Mouse (Mus musculus): Measurements from ENCODE around the gene Aff3. TPM values are rescaled to one million over a fixed set of nuclear protein-coding genes. Genes with fewer than 3 reads are reported as not detected.

Aff3 gene
- polyA plus RNA-seq, 1 experiment = 5.0 TPM

- DNase-seq (ENCODE audit: low read depth) = no peak
Observed at GRCm38 (mm10) chr1:38286551-38286950, 378.2 kb downstream of the Aff3 start.

DNA sequence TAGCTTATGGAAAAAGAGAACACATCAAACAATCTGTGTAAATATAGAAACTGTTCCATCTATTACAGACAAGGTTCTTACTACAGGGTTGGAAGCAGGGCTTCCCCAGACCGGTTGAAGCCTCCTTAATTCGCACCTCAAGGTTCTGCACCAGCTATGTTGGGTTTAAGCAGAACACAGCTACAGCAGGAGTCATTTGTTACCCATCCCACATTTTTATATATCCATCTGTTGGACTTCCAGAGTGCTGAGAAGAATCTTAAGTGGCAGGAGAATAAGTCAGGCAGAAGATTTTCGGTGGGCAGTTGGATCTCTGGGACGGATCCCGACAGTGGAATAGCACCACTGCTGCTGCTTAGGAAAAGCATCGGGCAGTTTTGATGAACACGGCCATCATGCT lies 384.2 kb downstream of the Aff3 start:
- DNase-seq (ENCODE audit: low read depth) = no peak

DNA sequence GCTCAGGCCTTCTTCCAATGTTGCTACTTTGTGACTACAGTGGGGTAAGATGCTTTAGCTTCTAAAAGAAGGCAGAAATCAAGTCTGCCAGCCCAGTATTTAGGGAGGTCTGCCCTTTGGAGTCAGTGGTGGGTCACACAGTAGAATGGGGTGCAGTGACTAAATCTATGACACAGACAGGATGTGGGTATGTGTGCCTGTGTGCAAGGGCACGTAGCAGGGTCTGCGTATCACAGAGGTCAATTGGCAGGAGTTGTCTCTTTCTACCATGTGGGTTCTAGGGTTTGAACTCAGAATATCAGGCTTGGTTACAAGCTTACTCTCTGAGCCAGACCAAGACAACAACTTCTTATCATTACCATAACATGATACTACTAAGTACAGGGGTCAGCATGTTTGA lies 393.4 kb downstream of the Aff3 start:
- no peak for DNase-seq (ENCODE audit: low read depth)

DNA sequence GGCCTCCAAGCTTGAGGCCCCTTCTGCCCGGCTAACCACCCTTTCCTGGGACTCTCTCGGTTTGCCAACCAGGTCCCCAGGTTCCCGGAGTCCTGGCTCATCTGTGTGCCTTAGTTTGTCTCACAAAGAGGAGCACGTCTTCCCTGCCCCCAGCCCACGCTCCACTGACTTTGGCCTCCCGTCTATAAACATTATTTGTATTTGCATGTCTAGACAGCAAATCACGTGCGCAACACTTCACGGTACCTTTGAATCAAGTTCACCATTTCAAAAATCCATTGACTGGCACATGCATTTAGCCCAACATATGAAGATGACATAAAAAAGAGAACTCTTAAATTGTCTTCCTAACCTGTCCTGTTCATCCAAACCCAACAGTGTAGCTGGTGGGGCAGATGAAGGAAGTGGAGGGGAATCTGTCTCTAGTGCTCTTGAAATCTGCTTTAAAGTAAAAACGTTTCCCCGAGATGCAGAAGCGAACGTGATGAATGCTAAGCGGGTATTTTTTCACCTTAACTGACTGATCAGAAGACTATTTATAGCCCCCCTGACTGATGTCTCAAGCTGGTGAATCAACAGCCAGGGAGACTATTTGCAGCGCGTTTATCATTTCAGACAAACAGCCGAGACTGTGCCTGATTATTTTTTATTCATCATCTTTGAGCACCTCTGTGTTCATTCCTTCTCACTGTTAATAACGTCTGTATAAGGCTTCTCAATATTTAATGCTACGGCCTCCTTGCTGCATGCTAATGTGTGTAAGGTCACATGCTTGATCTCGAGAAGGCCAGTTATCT lies 396.3 kb downstream of the Aff3 start:
- DNase-seq (ENCODE audit: low read depth) = no peak

- DNase-seq (ENCODE audit: low read depth) = no peak
Observed at GRCm38 (mm10) chr1:38263251-38263650, 401.5 kb downstream of the Aff3 start.

DNA sequence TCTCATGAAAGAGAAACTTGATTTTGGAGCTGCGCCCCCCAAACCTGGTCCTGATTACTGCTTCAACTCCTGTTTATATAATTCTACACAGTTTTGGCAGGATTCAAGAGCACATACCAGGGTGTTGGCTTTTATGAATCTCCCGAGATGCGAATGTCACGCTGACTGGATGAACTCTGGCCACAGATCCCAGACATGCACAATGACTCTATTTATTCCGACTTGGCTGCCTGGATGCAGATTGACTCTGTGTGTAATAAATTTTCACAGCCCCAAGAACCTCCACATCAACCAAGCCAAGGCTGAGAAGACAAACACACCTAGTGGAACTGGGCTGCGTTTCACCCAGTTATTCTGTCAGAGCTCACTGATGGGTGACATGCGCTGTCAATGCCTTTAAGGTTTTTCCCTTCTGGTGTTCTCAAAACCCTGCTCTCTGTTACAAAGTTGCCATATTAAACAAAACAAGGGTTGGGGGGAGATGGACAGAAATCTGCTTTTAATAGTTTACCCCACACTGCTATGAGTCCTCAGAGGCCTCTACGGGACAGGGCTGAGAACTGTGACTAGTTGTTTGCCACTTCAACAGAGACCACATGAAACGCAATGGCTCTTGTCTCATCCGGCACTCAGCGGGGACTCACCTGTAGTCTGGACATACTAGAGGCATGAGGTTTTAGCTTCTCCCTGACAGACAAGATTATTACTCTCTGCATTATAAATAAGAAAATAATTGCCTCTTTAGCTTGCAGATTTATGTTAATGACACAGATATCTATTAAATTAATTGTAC lies 402.2 kb downstream of the Aff3 start:
- no peak for DNase-seq (ENCODE audit: low read depth)

GRCm38 (mm10) chr1:38261076-38261475 lies 403.7 kb downstream of the Aff3 start:
- no peak for DNase-seq (ENCODE audit: low read depth)

DNA sequence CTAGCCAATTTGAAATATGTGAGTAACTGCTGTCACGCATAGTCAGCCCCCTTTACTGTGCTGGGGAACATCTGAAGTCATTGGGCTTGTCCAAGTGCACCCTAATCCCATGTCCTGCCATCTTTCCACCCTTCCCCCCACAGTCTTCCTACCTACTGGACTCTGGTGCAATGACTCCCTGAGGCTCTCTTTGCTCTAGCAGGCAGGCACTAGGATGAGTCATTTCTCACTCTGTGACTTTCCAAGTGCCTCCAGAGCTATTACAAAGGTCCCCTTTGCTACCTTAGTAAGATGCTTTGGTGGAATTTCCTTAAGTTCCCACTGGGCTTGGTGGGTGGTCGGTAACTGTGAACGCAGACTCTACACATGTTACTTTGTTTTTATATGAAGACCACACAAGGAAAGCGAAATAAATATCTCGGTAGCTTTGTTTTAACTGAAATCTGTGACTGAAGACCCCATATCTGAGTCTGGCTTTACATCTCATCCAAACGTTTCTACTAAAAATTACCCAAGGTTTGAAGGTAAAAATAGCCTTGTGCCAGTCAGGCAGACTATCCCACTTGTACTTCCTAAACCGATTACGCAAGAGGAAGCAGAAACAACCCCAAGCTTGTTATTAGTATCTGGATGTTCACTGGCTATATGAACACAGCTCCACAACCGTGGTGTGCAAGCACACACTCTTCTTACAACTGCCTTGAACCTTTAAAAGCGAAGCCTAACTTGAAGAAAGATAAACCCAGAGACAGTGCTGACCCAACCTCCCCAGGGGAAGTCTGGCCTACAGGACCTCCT lies 405.0 kb downstream of the Aff3 start:
- no peak for DNase-seq (ENCODE audit: low read depth)

DNA sequence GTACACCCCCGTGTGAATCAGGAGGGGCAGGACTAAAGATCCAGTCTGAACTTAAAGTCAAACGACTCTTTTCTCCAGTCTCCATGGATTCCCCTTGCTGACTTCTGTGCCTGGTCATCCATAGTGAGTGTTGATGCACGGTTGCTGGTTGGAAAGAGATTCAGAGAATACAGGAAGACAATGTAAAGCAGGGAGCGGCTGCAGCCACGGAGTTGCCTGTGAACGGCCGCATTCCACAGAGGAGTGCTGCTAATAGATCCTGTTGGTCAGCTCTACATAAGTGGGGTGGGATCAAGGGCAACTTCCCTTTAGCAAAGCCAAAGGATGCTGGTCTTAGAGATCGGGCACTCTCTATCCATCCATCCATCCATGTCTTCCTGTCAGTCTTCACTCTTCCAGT lies 410.3 kb downstream of the Aff3 start:
- DNase-seq (ENCODE audit: low read depth) = no peak

- no peak for DNase-seq (ENCODE audit: low read depth)
Observed at GRCm38 (mm10) chr1:38252766-38253079, 412.0 kb downstream of the Aff3 start.

GRCm38 (mm10) chr1:38252031-38252765 lies 412.6 kb downstream of the Aff3 start:
- no peak for DNase-seq (ENCODE audit: low read depth)

- no peak for DNase-seq (ENCODE audit: low read depth)
Observed at GRCm38 (mm10) chr1:38251448-38251847, 413.3 kb downstream of the Aff3 start.

DNA sequence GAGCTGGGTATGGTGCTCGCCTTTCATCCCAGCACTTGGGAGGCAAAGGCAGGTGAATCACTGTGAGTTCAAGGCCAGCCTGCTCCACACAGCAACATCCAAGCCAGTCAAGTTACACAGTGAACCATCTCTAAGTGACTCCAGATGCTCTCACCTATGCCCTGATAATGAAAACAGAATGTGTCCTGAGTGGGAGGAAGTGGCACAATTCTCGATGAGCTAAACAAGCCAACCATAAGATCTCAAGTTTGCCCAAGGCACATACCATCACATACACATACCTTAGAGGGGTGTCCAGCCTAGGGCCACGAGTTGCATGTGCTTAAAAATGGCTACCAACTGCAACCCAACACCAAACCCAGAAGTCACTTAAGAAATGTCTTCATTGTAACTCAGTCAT lies 414.5 kb downstream of the Aff3 start:
- DNase-seq (ENCODE audit: low read depth) = no peak

GRCm38 (mm10) chr1:38249561-38249960 lies 415.2 kb downstream of the Aff3 start:
- no peak for DNase-seq (ENCODE audit: low read depth)

DNA sequence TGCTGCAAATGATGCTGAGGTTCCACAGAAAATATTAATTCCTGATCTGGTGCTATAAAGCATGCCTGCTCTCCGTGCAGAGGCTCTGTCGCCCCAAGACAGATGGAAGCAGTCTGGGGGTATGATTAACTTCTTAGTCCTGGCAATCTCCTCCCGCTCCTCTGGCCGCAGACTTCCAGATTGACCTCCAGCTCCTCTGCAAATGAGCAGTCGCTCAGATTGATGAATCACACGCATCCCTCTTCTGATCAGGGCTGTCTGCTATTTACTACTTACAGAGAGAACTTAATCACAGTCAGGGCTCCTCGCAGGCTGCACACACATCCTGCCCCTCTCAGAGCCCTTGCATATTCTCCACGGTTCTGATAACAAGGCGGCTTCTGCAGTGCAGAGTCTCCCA lies 416.7 kb downstream of the Aff3 start:
- no peak for DNase-seq (ENCODE audit: low read depth)

- no peak for DNase-seq (ENCODE audit: low read depth)
Observed at GRCm38 (mm10) chr1:38242559-38242958, 422.2 kb downstream of the Aff3 start.

GRCm38 (mm10) chr1:38241801-38242200 lies 423.0 kb downstream of the Aff3 start:
- no peak for DNase-seq (ENCODE audit: low read depth)

DNA sequence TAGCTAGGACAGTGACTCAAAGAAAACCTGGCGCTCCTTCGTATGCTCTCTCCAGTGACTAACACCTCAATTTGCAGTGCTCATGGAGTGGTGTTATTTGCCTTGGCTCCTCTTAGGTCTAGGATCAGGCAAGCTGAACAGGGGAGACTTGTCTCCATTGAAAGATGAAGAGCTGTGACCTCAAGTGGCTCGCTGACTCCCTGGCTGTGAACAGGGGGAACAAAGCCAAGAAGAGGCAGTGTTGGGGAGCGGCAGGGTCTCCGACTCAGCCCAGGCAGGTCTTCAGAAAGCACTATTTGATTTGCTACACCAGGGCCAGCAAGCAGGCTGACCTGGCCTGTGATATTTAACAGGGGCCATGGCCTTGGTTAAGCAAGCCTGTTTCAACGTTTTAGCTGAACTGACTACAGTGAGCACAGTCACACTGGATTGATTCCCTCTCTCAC lies 423.5 kb downstream of the Aff3 start:
- no peak for DNase-seq (ENCODE audit: low read depth)

DNA sequence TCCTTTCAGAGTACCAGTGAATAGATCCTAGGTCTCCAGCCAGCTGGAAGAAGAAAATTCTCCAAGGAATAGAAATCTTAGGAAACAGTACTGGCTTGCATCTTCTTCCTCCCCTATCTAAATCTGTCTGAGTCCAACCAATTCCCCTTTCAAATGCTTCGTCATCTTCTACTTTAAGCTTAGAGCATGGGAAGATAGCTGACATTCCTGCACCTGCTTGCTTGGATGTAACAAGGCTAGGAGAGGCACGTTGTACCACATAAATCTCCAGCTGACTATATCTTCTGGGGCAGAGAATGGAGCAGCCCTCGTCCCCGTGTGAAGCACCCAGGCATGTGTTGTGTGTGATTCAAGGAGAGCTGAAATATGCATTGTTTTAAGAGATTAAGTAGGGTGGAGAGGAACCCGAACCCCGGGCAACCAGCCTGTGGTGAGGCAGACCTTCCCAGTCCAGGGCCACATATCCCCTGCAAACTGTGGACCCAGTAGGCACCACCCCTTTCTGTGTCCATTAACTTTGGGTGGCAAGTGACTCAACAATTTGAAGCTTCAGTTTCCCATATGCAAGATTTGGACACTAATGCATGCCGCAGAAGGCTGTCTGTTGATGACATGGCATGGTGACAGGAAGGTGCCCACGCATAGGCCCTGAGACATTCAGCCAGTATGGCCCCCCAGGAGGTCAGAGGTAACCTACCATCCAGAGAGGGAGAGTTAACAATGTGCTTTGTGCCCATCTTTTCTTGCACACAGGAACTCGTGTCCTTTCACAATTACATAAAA lies 424.1 kb downstream of the Aff3 start:
- no peak for DNase-seq (ENCODE audit: low read depth)

DNA sequence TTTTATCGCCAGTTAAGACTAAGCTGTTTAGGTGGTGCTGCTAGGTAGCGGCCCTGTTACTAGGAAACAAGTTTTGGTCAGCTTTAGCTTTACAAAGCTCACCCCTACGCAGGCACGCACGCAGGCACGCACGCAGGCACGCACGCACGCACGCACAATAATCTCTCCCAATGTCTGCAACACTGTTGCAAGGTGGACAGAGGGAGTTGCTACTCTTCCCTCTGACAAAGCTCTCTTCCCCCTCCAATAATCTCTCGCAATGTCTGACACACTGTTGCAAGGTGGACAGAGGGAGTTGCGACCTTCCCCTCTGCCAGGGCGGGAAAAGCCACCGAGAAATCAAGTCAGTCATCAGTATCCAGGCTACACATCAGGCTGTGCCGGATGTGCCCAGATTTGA lies 425.2 kb downstream of the Aff3 start:
- DNase-seq (ENCODE audit: low read depth) = no peak

GRCm38 (mm10) chr1:38237831-38238230 lies 426.9 kb downstream of the Aff3 start:
- no peak for DNase-seq (ENCODE audit: low read depth)

Measured in gonadal fat pad, adult 2 months (tissue).